Mouse (Mus musculus) brain, embryonic 14.5 days (tissue): ENCODE data around the gene Cryaa.

ENCODE experiments used
- CTCF ChIP-seq: fragments of 200-500 bp; IDR thresholded peaks from 2 replicates; pipeline ENCODE4 v1.5.1; 2012; ENCODE audit warnings: inconsistent platforms, mild to moderate bottlenecking, moderate library complexity, borderline replicate concordance; ENCODE audit not compliant: insufficient read depth, insufficient read length; ENCODE audit errors: extremely low read depth
- POLR2A ChIP-seq: fragments of 200-500 bp; IDR thresholded peaks from 2 replicates; pipeline ENCODE4 v1.6.1; 2012; ENCODE audit warnings: mild to moderate bottlenecking, inconsistent platforms, borderline replicate concordance; ENCODE audit not compliant: poor library complexity, insufficient read depth, insufficient read length, severe bottlenecking; ENCODE audit errors: extremely low read depth

DNA sequence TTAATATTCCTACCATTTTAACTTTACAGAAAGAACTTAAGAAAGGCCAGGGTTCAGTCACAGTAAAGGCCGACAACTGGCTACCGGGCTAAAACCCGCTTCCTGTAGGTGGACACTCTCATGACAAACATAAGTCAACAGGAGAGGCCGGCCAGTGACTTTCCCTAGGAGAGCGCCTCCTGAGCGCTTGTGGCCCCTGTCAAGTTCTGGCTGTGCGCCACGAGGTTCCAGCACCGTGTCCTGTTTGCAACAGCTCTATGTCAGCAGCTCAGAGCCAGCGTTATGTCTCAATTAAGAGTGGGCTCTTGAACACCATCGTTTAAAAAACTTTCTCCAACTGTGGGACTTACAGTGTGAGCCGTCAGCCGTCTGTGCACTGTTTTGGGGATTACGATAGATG is 25.5 kb upstream of the Cryaa start:
- TF ChIP-seq POLR2A, result no peak
- TF ChIP-seq CTCF, result no peak
